Mouse (Mus musculus) midbrain, embryonic 11.5 days (tissue): ENCODE measurements around the gene Cpne5. TPM values are rescaled to one million over a fixed set of nuclear protein-coding genes. Genes with fewer than 3 reads are reported as not detected.

Experiments
- ATAC-seq: fragments of 200-750 bp; cut with Nextera tagmentation; 2 replicates; pipeline ENCODE4 v1.8.0; 2017; ENCODE audit warnings: moderate TSS enrichment, moderate library complexity; ENCODE audit not compliant: low FRiP score
- DNase-seq: peaks from one replicate; pipeline ENCODE4 v3.0.0; 2015; ENCODE audit warnings: low spot score; ENCODE audit errors: missing footprints
- H3K27ac ChIP-seq: fragments of 300-500 bp; sonication (generic); 2 replicates; pipeline ENCODE4 v1.5.1; 2014; ENCODE audit warnings: low read depth, low read length
- H3K27me3 ChIP-seq: fragments of 300-500 bp; sonication (generic); 2 replicates; pipeline ENCODE4 v1.6.1; 2014; ENCODE audit warnings: mild to moderate bottlenecking, low read length, moderate library complexity, mixed read lengths; ENCODE audit not compliant: control insufficient read depth, insufficient read depth
- H3K36me3 ChIP-seq: fragments of 300-500 bp; sonication (generic); 2 replicates; pipeline ENCODE4 v1.6.1; 2014; ENCODE audit warnings: mild to moderate bottlenecking, low read length, moderate library complexity, mixed read lengths; ENCODE audit not compliant: control insufficient read depth, insufficient read depth
- H3K4me1 ChIP-seq: fragments of 300-500 bp; sonication (generic); 2 replicates; pipeline ENCODE4 v1.6.1; 2014; ENCODE audit warnings: low read length; ENCODE audit not compliant: control insufficient read depth, insufficient read depth
- H3K4me2 ChIP-seq: fragments of 300-500 bp; sonication (generic); 2 replicates; pipeline ENCODE4 v1.6.1; 2014; ENCODE audit warnings: mild to moderate bottlenecking, moderate library complexity
- H3K4me3 ChIP-seq: fragments of 300-500 bp; sonication (generic); 2 replicates; pipeline ENCODE4 v1.5.1; 2014; ENCODE audit warnings: low read depth, low read length
- H3K9ac ChIP-seq: fragments of 300-500 bp; sonication (generic); 2 replicates; pipeline ENCODE4 v1.6.1; 2014; ENCODE audit warnings: low read length
- H3K9me3 ChIP-seq: fragments of 300-500 bp; sonication (generic); 2 replicates; pipeline ENCODE4 v1.6.1; 2016; ENCODE audit warnings: low read length; ENCODE audit not compliant: control insufficient read depth
- WGBS: fragments of 180-500 bp; shearing (Covaris S2); extraction: QIAGEN DNeasy Blood & Tissue Kit; methylation state at CpG from one replicate; pipeline ENCODE4 v1.1.7; 2014; 5-methylcytosine and 5-hydroxymethylcytosine counted together
- polyA plus RNA-seq: library from polyadenylated mRNA; unstranded; fragments of >200 nt; fragmentation: Nextera tagmentation; extraction: Ambion mirVana; gene quantifications from 2 replicates; pipeline ENCODE4 v1.2.1, GENCODE M21; 2014

Gene Cpne5
- polyA plus RNA-seq, 1 experiment from 2014 or later, result 7.4 TPM

DNA sequence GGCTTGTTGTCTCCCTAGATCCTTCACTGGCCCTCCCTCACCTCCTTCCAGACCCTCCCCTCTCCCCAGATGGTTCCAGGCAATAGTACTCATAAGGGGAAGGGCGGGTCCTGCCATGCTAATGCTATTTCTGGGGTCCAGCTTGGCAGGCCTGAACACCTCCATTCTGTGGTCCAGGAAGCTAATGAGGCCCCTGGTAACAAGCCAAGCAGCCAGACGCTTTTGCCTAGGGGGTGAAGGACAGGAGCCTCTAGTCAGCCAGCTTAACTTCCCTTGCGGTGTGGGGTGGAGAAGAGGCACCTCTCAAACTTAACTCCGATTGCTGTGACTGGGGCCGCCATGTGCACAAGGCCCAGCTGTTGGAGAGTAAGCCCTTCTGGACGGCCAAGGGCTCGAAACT, 88.2 kb downstream of the Cpne5 start:
- Histone ChIP-seq H3K9ac (no peak overlapping the region), H3K27me3 (no peaks in the 10 kb centered on the region), H3K9me3 (no peaks in the 10 kb centered on the region; the same call in 1 of the 2 replicates), H3K4me3 (no peak overlapping the region), H3K27ac (no peak overlapping the region), H3K4me2 (no peak overlapping the region), H3K4me1 (0 out of 2 replicates have a peak, but pooled peaks cover 2% of the 10 kb centered on the region), H3K36me3 (no peaks in the 10 kb centered on the region)
- WGBS, result 74% methylated on average over 7 of the region's 7 CpGs
- ATAC-seq (no peak), DNase-seq (no peak)

DNA sequence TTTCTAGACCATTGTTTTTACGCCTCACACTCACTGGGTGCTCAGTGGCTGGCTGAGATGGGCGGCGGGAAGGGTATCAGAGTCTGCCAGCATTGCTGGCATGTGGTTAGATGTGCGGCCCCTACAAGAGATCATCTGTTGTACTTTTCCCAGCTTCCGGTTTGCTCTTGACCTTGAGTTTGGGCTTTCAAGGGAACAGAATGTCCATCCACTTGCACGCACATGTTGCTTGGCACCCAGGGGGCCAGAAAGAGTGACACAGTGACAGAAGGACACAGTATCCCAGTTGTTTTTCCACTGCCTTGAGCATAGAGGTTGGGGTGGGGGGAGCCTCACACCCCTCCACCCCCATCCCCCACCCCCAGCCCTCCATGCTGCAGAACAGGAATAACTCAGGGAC, 90.2 kb downstream of the Cpne5 start:
- Histone ChIP-seq H3K9me3 (no peaks in the 10 kb centered on the region; the same call in 1 of the 2 replicates), H3K27ac (no peak overlapping the region), H3K9ac (no peak overlapping the region), H3K36me3 (no peaks in the 10 kb centered on the region), H3K4me1 (0 out of 2 replicates have a peak, but pooled peaks cover 2% of the 10 kb centered on the region), H3K27me3 (no peaks in the 10 kb centered on the region), H3K4me3 (no peak overlapping the region), H3K4me2 (no peak overlapping the region)
- WGBS, result 84% methylated on average over 6 of the region's 6 CpGs
- DNase-seq (no peak), ATAC-seq (no peak)

DNA sequence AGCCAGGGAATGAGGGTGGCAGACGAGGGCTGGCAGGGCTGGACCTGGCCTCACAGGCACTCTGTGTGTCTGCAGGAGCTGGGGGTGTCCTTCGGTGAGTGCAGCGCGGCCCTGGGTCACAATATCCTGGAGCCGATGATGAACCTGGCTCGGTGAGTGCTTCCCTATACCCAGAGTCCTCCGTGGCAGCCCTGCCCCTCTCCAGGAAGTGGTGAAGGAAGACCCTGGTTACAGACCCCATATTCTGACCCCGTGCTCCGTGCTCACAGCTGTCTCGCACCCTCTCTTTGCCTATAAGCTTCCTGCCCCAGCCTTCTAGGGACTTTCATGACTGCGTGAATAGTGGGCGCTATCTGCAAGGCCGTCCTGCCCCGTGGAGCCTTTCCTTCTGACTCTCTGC, 90.7 kb downstream of the Cpne5 start:
- no peaks in the 10 kb centered on the region for H3K27me3 ChIP-seq
- ATAC-seq, result no peak
- WGBS, result 82% methylated on average over 14 of the region's 14 CpGs
- no peaks in the 10 kb centered on the region; the same call in 1 of the 2 replicates for H3K9me3 ChIP-seq
- H3K4me2 ChIP-seq, result no peak overlapping the region
- DNase-seq, result no peak
- no peak overlapping the region for H3K9ac ChIP-seq
- H3K36me3 ChIP-seq, result no peaks in the 10 kb centered on the region
- H3K27ac ChIP-seq, result no peak overlapping the region
- H3K4me1 ChIP-seq, result 0 out of 2 replicates have a peak, but pooled peaks cover 2% of the 10 kb centered on the region
- H3K4me3 ChIP-seq, result no peak overlapping the region

DNA sequence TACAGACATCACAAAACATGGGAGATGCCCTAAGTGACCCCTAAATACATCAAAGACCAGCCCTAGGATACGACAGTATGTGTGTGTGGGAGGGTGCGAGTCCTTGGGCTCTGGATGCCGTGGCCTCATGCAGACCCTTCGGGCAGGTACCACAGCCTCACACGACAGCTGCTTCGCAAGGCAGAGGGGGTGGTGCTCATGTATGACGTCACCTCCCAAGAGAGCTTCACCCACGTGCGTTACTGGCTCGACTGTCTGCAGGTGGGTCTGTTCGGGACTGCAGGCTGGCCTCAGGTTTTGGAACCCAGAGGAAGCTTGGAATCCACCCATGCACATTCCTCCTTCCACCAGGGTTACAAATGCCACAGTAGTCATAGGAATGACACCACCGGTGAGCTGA, 92.9 kb downstream of the Cpne5 start:
- no peak for DNase-seq
- no peak overlapping the region for H3K4me2 ChIP-seq
- H3K9ac ChIP-seq, result no peak overlapping the region
- ATAC-seq, result no peak
- no peak overlapping the region for H3K27ac ChIP-seq
- H3K4me1 ChIP-seq, result 0 out of 2 replicates have a peak, but pooled peaks cover 2% of the 10 kb centered on the region
- no peak overlapping the region for H3K4me3 ChIP-seq
- 90% methylated on average over 12 of the region's 12 CpGs for WGBS
- H3K9me3 ChIP-seq, result no peaks in the 10 kb centered on the region; the same call in 1 of the 2 replicates
- H3K36me3 ChIP-seq, result no peaks in the 10 kb centered on the region
- H3K27me3 ChIP-seq, result no peaks in the 10 kb centered on the region

DNA sequence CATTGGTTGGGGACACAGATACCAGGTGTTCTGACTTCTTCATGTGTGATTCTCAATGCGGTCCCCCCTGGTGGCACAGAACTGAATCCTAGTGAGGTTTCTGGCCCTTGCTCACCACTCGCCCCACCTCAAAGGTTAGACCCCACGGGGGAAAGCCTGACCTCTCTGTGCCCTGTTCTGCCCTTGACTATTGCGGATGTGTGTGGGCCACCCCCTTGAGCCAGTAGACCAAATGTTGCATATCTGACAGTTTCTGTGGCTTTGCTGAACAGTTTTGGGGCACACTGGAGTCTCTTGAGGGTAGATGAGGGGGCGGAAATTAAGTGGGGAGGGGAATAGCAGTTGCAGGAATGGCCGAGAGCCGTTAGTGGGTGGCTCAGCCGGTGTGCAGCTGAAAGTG, 94.7 kb downstream of the Cpne5 start:
- DNase-seq (no peak), ATAC-seq (no peak)
- Histone ChIP-seq H3K4me2 (no peak overlapping the region), H3K27me3 (no peaks in the 10 kb centered on the region), H3K27ac (no peak overlapping the region), H3K36me3 (no peaks in the 10 kb centered on the region), H3K9me3 (no peaks in the 10 kb centered on the region; the same call in 1 of the 2 replicates), H3K4me1 (0 out of 2 replicates have a peak, but pooled peaks cover 2% of the 10 kb centered on the region), H3K4me3 (no peak overlapping the region), H3K9ac (no peak overlapping the region)
- WGBS, result 81% methylated on average over 8 of the region's 8 CpGs

DNA sequence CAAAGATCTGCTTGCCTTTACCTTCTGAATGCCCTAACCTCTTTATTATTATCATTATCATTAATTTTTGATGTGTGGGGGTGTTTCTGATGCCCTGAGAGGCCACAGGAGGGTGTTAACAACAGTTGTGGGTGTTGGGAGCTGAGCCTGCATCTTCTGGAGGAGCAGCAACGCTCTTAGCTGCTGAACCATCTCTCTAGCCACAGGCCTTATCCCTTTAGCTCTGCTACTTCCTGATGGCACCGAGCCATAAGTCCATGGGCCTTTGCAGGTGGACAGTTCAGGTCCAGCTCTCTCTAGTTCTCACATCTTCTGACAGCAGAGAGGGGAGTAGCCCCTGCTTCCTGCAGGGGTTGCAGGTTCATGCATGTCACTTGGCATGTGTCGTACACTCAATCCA, 96.4 kb downstream of the Cpne5 start:
- 79% methylated on average over 3 of the region's 3 CpGs for WGBS
- no peaks in the 10 kb centered on the region for H3K4me1 ChIP-seq
- no peaks in the 10 kb centered on the region for H3K36me3 ChIP-seq
- H3K4me2 ChIP-seq, result no peak overlapping the region
- DNase-seq (no peak), ATAC-seq (no peak)
- H3K27me3 ChIP-seq, result no peaks in the 10 kb centered on the region
- no peaks in the 10 kb centered on the region; the same call in 1 of the 2 replicates for H3K9me3 ChIP-seq
- no peak overlapping the region for H3K4me3 ChIP-seq
- no peak overlapping the region for H3K9ac ChIP-seq
- H3K27ac ChIP-seq, result no peak overlapping the region

DNA sequence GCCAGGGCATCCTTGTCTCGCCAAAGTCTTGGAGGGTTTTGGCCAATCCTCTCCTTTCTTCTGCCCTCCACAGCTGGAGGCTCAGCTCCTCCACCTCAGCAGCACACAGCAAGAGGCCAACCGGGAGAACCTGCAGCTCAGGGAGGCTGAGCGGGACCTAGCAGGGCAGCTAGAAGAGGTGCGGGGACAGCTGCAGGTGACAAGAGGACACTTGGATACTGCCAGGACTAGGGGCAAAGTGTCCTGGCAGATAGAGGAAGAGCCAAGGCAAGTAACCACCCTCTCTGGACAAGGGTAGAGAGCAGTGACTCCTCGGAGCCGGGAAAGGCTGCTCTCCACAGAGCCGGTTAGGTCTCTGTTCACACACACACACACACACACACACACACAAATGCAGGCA, 100.1 kb downstream of the Cpne5 start:
- Histone ChIP-seq H3K4me3 (no peak overlapping the region), H3K4me1 (no peaks in the 10 kb centered on the region; the same call in 1 of the 2 replicates), H3K27ac (no peak overlapping the region), H3K9me3 (no peaks in the 10 kb centered on the region), H3K9ac (no peak overlapping the region), H3K27me3 (no peaks in the 10 kb centered on the region), H3K4me2 (no peak overlapping the region), H3K36me3 (no peaks in the 10 kb centered on the region)
- ATAC-seq (no peak), DNase-seq (peak; percentile 72)
- WGBS, result 74% methylated on average over 7 of the region's 7 CpGs

DNA sequence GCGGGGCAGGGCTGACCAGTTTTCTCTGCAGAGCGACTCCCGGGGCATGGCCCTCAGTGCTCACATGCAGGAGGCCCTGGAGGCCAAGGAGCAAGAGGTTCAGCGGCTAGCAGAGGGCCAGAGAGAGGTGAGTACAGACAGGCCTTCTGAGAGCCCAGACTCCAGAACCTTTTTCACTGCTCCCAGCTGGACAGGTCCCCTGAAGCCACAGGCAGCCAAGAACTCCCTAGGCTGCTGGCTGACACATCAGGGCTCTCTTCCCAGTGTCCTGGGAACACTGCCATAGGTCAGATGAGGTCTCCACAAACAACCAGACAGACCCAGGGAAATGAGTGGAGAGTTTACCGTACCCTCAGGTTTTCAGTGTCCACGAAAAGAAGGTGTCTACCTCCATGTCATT, 101.7 kb downstream of the Cpne5 start:
- no peak for ATAC-seq
- H3K9ac ChIP-seq, result no peak overlapping the region
- H3K27ac ChIP-seq, result no peak overlapping the region
- no peak overlapping the region for H3K4me2 ChIP-seq
- WGBS, result 62% methylated on average over 6 of the region's 6 CpGs
- no peaks in the 10 kb centered on the region for H3K9me3 ChIP-seq
- H3K4me3 ChIP-seq, result no peak overlapping the region
- no peaks in the 10 kb centered on the region for H3K36me3 ChIP-seq
- H3K27me3 ChIP-seq, result no peaks in the 10 kb centered on the region
- peak; percentile 14 for DNase-seq
- H3K4me1 ChIP-seq, result no peaks in the 10 kb centered on the region; the same call in 1 of the 2 replicates

DNA sequence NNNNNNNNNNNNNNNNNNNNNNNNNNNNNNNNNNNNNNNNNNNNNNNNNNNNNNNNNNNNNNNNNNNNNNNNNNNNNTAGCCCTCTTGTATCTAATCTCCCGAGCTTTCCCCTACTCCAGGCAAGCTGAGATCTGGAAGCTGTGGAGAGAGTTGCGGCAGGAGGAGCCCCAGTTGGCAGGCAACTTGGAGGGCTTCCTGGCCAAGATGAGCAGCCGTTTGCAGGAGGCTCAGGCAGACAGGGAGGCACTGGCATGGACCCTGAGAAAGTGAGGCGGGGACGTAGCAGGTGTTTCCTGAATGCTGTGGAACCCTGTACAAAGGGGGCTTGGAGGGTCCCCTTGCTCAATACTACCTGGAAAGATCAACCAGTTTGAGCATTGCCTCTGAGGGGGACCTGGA, 102.9 kb downstream of the Cpne5 start:
- Histone ChIP-seq H3K4me1 (no peaks in the 10 kb centered on the region; the same call in 1 of the 2 replicates), H3K36me3 (no peaks in the 10 kb centered on the region), H3K27ac (no peak overlapping the region), H3K4me3 (no peak overlapping the region), H3K4me2 (no peak overlapping the region), H3K9ac (no peak overlapping the region), H3K9me3 (no peaks in the 10 kb centered on the region), H3K27me3 (no peaks in the 10 kb centered on the region)
- DNase-seq (no peak), ATAC-seq (no peak)
- 78% methylated on average over 5 of the region's 5 CpGs for WGBS
